Mouse (Mus musculus) ES-Bruce4 (cell line): ENCODE measurements around the gene Il18bp. TPM values are rescaled to one million over a fixed set of nuclear protein-coding genes. Genes with fewer than 3 reads are reported as not detected.
"Not testable (repeated sequence)": the region's sequence is repeated elsewhere in the genome, so short reads cannot be mapped to it uniquely, and the experiment has no call there.

Source experiments
- H3K27ac ChIP-seq: 2 replicates; pipeline ENCODE4 v1.5.1; 2012; ENCODE audit warnings: low read length, inconsistent platforms; ENCODE audit not compliant: insufficient read depth
- H3K27me3 ChIP-seq: 2 replicates; pipeline ENCODE4 v1.6.1; 2012; ENCODE audit warnings: mild to moderate bottlenecking, low read length, inconsistent platforms; ENCODE audit not compliant: control insufficient read depth, poor library complexity, insufficient read depth, severe bottlenecking
- H3K36me3 ChIP-seq: 2 replicates; pipeline ENCODE4 v1.6.1; 2012; ENCODE audit warnings: inconsistent platforms, mild to moderate bottlenecking, low read length, moderate library complexity; ENCODE audit not compliant: control insufficient read depth, poor library complexity, insufficient read depth, severe bottlenecking
- H3K4me1 ChIP-seq: one replicate; pipeline ENCODE4 v1.8.1; 2011; ENCODE audit warnings: low read length; ENCODE audit not compliant: control insufficient read depth, insufficient read depth
- H3K4me3 ChIP-seq: 2 replicates; pipeline ENCODE4 v1.5.1; 2011; ENCODE audit warnings: low read depth, mild to moderate bottlenecking, low read length
- H3K9ac ChIP-seq: 2 replicates; pipeline ENCODE4 v1.6.1; 2012; ENCODE audit warnings: low read depth, mild to moderate bottlenecking, inconsistent platforms; ENCODE audit not compliant: poor library complexity, severe bottlenecking
- H3K9me3 ChIP-seq: replicated peaks from 2 replicates; pipeline ENCODE4 v1.6.1; 2012; ENCODE audit warnings: mild to moderate bottlenecking, low read length, inconsistent platforms; ENCODE audit not compliant: control insufficient read depth, poor library complexity, insufficient read depth, severe bottlenecking
- CTCF ChIP-seq: IDR thresholded peaks from one replicate; pipeline ENCODE4 v1.8.1; 2011; ENCODE audit warnings: low read depth, low read length
- EP300 ChIP-seq: IDR thresholded peaks from 2 replicates; pipeline ENCODE4 v1.6.1; 2011; ENCODE audit warnings: low read depth, low read length; ENCODE audit not compliant: insufficient read depth
- POLR2A ChIP-seq: IDR thresholded peaks from one replicate; pipeline ENCODE4 v1.8.1; 2011; ENCODE audit warnings: low read length; ENCODE audit not compliant: insufficient read depth
- polyA plus RNA-seq: library from polyadenylated mRNA; stranded (reverse); fragments of >200 nt; gene quantifications from 2 replicates; pipeline ENCODE4 v1.2.4, GENCODE M21; 2011; ENCODE audit warnings: low read depth; ENCODE audit not compliant: missing spikeins, insufficient read depth, insufficient read length

Il18bp gene
- polyA plus RNA-seq, 1 experiment: 6.3 TPM

- no peak overlapping the region for H3K27ac ChIP-seq
- no peak for TF ChIP-seq EP300
- no peak for TF ChIP-seq POLR2A
- TF ChIP-seq CTCF: no peak
- no peaks in the 10 kb centered on the region for H3K27me3 ChIP-seq
- H3K36me3 ChIP-seq: peaks cover 18% of the 10 kb centered on the region
- no peak overlapping the region for H3K9ac ChIP-seq
- H3K9me3 ChIP-seq: no peaks in the 10 kb centered on the region
- H3K4me3 ChIP-seq: no peak overlapping the region
- no peaks in the 10 kb centered on the region for H3K4me1 ChIP-seq
These were observed 7.0 kb upstream of the Il18bp start for GRCm38 (mm10) chr7:102025187-102026119.

GRCm38 (mm10) chr7:102023821-102024220, 5.3 kb upstream of the Il18bp start:
- no peaks in the 10 kb centered on the region for H3K27me3 ChIP-seq
- no peak overlapping the region for H3K27ac ChIP-seq
- H3K4me1 ChIP-seq: no peaks in the 10 kb centered on the region
- H3K9me3 ChIP-seq: no peaks in the 10 kb centered on the region
- H3K9ac ChIP-seq: no peak overlapping the region
- H3K4me3 ChIP-seq: no peak overlapping the region
- no peak for TF ChIP-seq EP300
- H3K36me3 ChIP-seq: peaks cover 20% of the 10 kb centered on the region; the same call in 1 of the 2 replicates

DNA sequence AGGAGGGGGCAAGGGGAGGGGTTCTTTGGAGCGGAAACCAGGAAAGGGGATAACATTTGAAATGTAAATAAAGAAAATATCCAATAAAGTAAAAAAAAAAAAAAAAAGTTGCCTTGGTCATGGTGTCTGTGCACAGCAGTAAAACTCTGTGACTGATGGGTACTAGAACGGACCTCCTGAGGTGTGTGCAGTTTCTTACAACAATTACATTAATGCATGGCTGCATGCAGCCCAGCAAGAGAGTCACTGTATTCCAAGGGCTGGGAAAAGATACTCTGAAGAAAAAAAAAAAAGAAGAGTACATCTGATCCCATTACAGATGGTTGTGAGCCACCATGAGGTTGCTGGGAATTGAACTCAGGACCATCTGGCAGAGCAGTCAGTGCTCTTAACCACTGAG, 2.4 kb upstream of the Il18bp start:
- H3K9me3 ChIP-seq, H3K27ac ChIP-seq, H3K4me1 ChIP-seq, H3K27me3 ChIP-seq, H3K9ac ChIP-seq, H3K4me3 ChIP-seq: not testable (repeated sequence)
- H3K36me3 ChIP-seq: peaks cover 12% of the 10 kb centered on the region

DNA sequence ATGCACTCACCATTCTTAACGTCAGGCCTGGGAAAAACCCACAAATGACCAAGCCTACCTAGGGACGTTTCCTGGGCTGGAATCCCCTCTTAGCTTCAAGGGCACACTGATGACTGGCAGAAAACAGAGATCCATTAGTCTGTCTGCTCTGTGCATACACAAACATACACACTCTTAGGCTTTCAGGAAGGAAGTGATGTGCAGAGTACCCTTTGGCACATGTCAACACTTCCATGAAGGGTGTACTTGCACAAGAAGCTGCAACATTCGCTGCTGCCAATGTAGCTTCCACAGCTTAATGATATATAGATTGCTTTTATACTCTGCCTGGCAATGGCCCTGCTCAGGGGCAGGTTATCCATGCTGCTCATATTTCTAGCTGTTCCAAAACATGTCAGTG, 872 bp upstream of the Il18bp start:
- peaks cover 19% of the 10 kb centered on the region for H3K36me3 ChIP-seq
- no peak for TF ChIP-seq EP300
- no peak for TF ChIP-seq CTCF
- no peak for TF ChIP-seq POLR2A
- H3K4me3 ChIP-seq: no peak overlapping the region
- no peak overlapping the region for H3K9ac ChIP-seq
- no peak overlapping the region for H3K27ac ChIP-seq
- no peaks in the 10 kb centered on the region for H3K9me3 ChIP-seq
- H3K27me3 ChIP-seq: no peaks in the 10 kb centered on the region
- H3K4me1 ChIP-seq: no peaks in the 10 kb centered on the region

DNA sequence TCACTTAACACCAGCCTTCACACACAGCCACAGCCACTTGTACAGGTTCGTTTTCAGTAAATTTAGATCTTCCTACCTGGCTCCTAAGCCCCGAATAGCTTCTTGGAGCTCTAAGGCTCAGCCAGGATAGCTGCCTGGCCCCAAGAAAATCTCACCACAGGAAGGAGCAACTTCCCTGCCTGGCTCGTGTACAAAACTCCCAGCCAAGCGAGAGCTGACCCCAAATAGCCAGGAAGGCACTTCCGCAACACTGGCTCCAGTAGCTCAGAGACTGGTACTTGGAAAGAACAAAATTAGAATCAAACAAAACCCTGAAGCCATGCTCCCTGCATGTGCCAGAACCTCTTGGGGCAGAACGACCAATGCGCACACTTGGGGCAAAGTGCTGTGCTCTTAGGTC, 456 bp downstream of the Il18bp start:
- Histone ChIP-seq H3K36me3 (peaks cover 31% of the 10 kb centered on the region), H3K27me3 (no peaks in the 10 kb centered on the region), H3K4me1 (no peaks in the 10 kb centered on the region), H3K9ac (no peak overlapping the region), H3K27ac (no peak overlapping the region), H3K4me3 (no peak overlapping the region), H3K9me3 (no peaks in the 10 kb centered on the region)
- no peak for TF ChIP-seq CTCF
- TF ChIP-seq EP300: no peak
- TF ChIP-seq POLR2A: no peak

DNA sequence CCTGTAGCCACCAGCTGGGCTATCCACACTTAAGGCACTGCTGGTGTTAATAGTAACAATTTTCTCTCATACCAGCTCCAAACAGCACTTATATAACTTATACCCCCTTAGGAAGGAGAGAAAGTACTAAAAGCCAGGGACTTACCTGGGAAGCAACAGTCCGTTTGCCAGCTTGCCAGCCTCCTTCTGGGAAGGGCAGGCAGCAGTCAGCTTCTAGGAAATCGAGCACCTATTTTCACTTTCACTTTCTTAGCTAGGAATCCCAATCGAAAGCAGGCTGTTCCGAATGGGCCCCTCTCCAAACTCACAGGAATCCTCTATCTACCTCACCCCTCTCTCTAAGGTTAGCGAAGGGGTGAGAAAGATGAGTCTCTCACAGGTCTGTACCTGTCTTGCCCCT, 1.0 kb downstream of the Il18bp start:
- Histone ChIP-seq H3K27ac (no peak overlapping the region), H3K9me3 (no peaks in the 10 kb centered on the region), H3K27me3 (no peaks in the 10 kb centered on the region), H3K9ac (no peak overlapping the region), H3K4me3 (no peak overlapping the region), H3K36me3 (peaks cover 36% of the 10 kb centered on the region), H3K4me1 (no peaks in the 10 kb centered on the region)
- no peak for TF ChIP-seq EP300
- no peak for TF ChIP-seq CTCF
- no peak for TF ChIP-seq POLR2A
